Mouse (Mus musculus) intestine, embryonic 15.5 days (tissue): ENCODE measurements at regions not wholly inside any gene's neighbourhood (a gene's known extent, or its start where the extent isn't known, plus 50 kb on each side); places are given as distances from the start of the nearest gene placed in this dataset.

ENCODE experiments used
- ATAC-seq: fragments of 200-750 bp; cut with Nextera tagmentation; 2 replicates; pipeline ENCODE4 v1.8.0; 2017; ENCODE audit warnings: moderate TSS enrichment, moderate library complexity
- H3K27ac ChIP-seq: fragments of 300-500 bp; sonication (generic); 2 replicates; pipeline ENCODE4 v1.5.1; 2015; ENCODE audit warnings: mild to moderate bottlenecking, inconsistent platforms
- H3K27me3 ChIP-seq: fragments of 300-500 bp; sonication (generic); replicated peaks from 2 replicates; pipeline ENCODE4 v1.6.1; 2015; ENCODE audit warnings: inconsistent platforms
- H3K36me3 ChIP-seq: fragments of 300-500 bp; sonication (generic); 2 replicates; pipeline ENCODE4 v1.6.1; 2015; ENCODE audit warnings: inconsistent platforms
- H3K4me1 ChIP-seq: fragments of 300-500 bp; sonication (generic); replicated peaks from 2 replicates; pipeline ENCODE4 v1.6.1; 2015; ENCODE audit warnings: inconsistent platforms
- H3K4me2 ChIP-seq: fragments of 300-500 bp; sonication (generic); replicated peaks from 2 replicates; pipeline ENCODE4 v1.6.1; 2015; ENCODE audit warnings: mild to moderate bottlenecking, inconsistent platforms
- H3K4me3 ChIP-seq: fragments of 300-500 bp; sonication (generic); replicated peaks from 2 replicates; pipeline ENCODE4 v1.5.1; 2015; ENCODE audit warnings: inconsistent platforms
- H3K9ac ChIP-seq: fragments of 300-500 bp; sonication (generic); 2 replicates; pipeline ENCODE4 v1.6.1; 2015; ENCODE audit warnings: inconsistent platforms
- H3K9me3 ChIP-seq: fragments of 300-500 bp; sonication (generic); 2 replicates; pipeline ENCODE4 v1.6.1; 2016; ENCODE audit warnings: inconsistent platforms
- WGBS: fragments of 180-500 bp; shearing (Covaris S2); methylation state at CpG from one replicate; pipeline ENCODE4 v1.1.7; 2015; 5-methylcytosine and 5-hydroxymethylcytosine counted together

GRCm38 (mm10) chr7:69976369-69976768 lies 390.2 kb downstream of the Nr2f2 start:
- no peak for ATAC-seq
- Histone ChIP-seq H3K36me3 (no peaks in the 10 kb centered on the region), H3K27me3 (no peaks in the 10 kb centered on the region), H3K4me1 (no peaks in the 10 kb centered on the region), H3K9ac (no peak overlapping the region), H3K4me3 (no peak overlapping the region), H3K4me2 (no peak overlapping the region), H3K9me3 (no peaks in the 10 kb centered on the region), H3K27ac (no peak overlapping the region)
- whole genome bisulfite sequencing = 76% methylated on average over 3 of the region's 3 CpGs

GRCm38 (mm10) chr7:69964002-69964401 lies 402.5 kb downstream of the Nr2f2 start:
- Histone ChIP-seq H3K27me3 (no peaks in the 10 kb centered on the region), H3K4me3 (no peak overlapping the region), H3K4me2 (no peak overlapping the region), H3K36me3 (no peaks in the 10 kb centered on the region), H3K27ac (no peak overlapping the region), H3K9ac (no peak overlapping the region), H3K9me3 (no peaks in the 10 kb centered on the region), H3K4me1 (no peaks in the 10 kb centered on the region)
- ATAC-seq = no peak
- WGBS = 65% methylated on average over 8 of the region's 8 CpGs

GRCm38 (mm10) chr7:69950221-69950670 lies 416.3 kb downstream of the Nr2f2 start:
- no peaks in the 10 kb centered on the region for H3K27me3 ChIP-seq

GRCm38 (mm10) chr7:69949647-69950121 lies 416.9 kb downstream of the Nr2f2 start:
- no peak overlapping the region for H3K4me3 ChIP-seq
- H3K27ac ChIP-seq = no peak overlapping the region
- H3K9me3 ChIP-seq = no peaks in the 10 kb centered on the region
- WGBS = 56% methylated on average over 10 of the region's 10 CpGs
- H3K36me3 ChIP-seq = no peaks in the 10 kb centered on the region
- no peaks in the 10 kb centered on the region for H3K27me3 ChIP-seq
- H3K4me1 ChIP-seq = no peaks in the 10 kb centered on the region
- no peak for ATAC-seq
- no peak overlapping the region for H3K4me2 ChIP-seq
- H3K9ac ChIP-seq = no peak overlapping the region

More at GRCm38 (mm10) chr7:69950221-69950670, 416.3 kb downstream of the Nr2f2 start:
- Histone ChIP-seq H3K36me3 (no peaks in the 10 kb centered on the region), H3K4me3 (no peak overlapping the region), H3K9ac (no peak overlapping the region), H3K27ac (no peak overlapping the region), H3K9me3 (no peaks in the 10 kb centered on the region), H3K4me2 (no peak overlapping the region), H3K4me1 (no peaks in the 10 kb centered on the region)
- 45% methylated on average over 6 of the region's 6 CpGs for WGBS
- ATAC-seq = no peak

- Histone ChIP-seq H3K9ac (no peak overlapping the region), H3K4me3 (no peak overlapping the region), H3K36me3 (no peaks in the 10 kb centered on the region), H3K4me2 (no peak overlapping the region), H3K27me3 (no peaks in the 10 kb centered on the region), H3K9me3 (no peaks in the 10 kb centered on the region), H3K27ac (no peak overlapping the region), H3K4me1 (no peaks in the 10 kb centered on the region)
- 61% methylated on average over 3 of the region's 3 CpGs for WGBS
- ATAC-seq = no peak
Measured at GRCm38 (mm10) chr7:69946396-69946795, 420.1 kb downstream of the Nr2f2 start.

- 91% methylated on average over 6 of the region's 6 CpGs for WGBS
- H3K36me3 ChIP-seq = no peaks in the 10 kb centered on the region
- no peak overlapping the region for H3K4me2 ChIP-seq
- H3K27me3 ChIP-seq = no peaks in the 10 kb centered on the region
- no peak overlapping the region for H3K9ac ChIP-seq
- no peaks in the 10 kb centered on the region for H3K4me1 ChIP-seq
- no peak overlapping the region for H3K27ac ChIP-seq
- H3K9me3 ChIP-seq = no peaks in the 10 kb centered on the region
- H3K4me3 ChIP-seq = no peak overlapping the region
- ATAC-seq = no peak
Measured at GRCm38 (mm10) chr7:69941881-69942280, 424.7 kb downstream of the Nr2f2 start.

- no peak overlapping the region for H3K4me3 ChIP-seq
- H3K27me3 ChIP-seq = no peaks in the 10 kb centered on the region
- H3K4me2 ChIP-seq = no peak overlapping the region
- no peak overlapping the region for H3K27ac ChIP-seq
- no peaks in the 10 kb centered on the region for H3K36me3 ChIP-seq
- no peak overlapping the region for H3K9ac ChIP-seq
- H3K4me1 ChIP-seq = no peaks in the 10 kb centered on the region
- ATAC-seq = no peak
- WGBS = 91% methylated on average over 5 of the region's 5 CpGs
- no peaks in the 10 kb centered on the region for H3K9me3 ChIP-seq
Measured at GRCm38 (mm10) chr7:69925261-69925660, 441.3 kb downstream of the Nr2f2 start.

- H3K9ac ChIP-seq = no peak overlapping the region
Measured at GRCm38 (mm10) chr7:69924551-69924950, 442.0 kb downstream of the Nr2f2 start.

GRCm38 (mm10) chr7:69911760-69912159 lies 454.8 kb downstream of the Nr2f2 start:
- Histone ChIP-seq H3K27ac (no peak overlapping the region), H3K27me3 (no peaks in the 10 kb centered on the region), H3K4me3 (no peak overlapping the region), H3K9ac (no peak overlapping the region), H3K4me2 (no peak overlapping the region), H3K36me3 (no peaks in the 10 kb centered on the region), H3K9me3 (no peaks in the 10 kb centered on the region), H3K4me1 (no peaks in the 10 kb centered on the region)
- WGBS = 68% methylated on average over 4 of the region's 4 CpGs
- no peak for ATAC-seq

More at GRCm38 (mm10) chr7:69924551-69924950, 442.0 kb downstream of the Nr2f2 start:
- no peak for ATAC-seq
- no peak overlapping the region for H3K4me2 ChIP-seq
- no peak overlapping the region for H3K27ac ChIP-seq
- no peaks in the 10 kb centered on the region for H3K9me3 ChIP-seq
- no peaks in the 10 kb centered on the region for H3K4me1 ChIP-seq
- H3K4me3 ChIP-seq = no peak overlapping the region
- H3K36me3 ChIP-seq = no peaks in the 10 kb centered on the region
- H3K27me3 ChIP-seq = no peaks in the 10 kb centered on the region

GRCm38 (mm10) chr7:69890503-69891061 lies 476.0 kb downstream of the Nr2f2 start:
- H3K4me3 ChIP-seq = no peak overlapping the region
- H3K27ac ChIP-seq = no peak overlapping the region
- no peak for ATAC-seq
- no peak overlapping the region for H3K9ac ChIP-seq
- H3K4me2 ChIP-seq = no peak overlapping the region
- no peaks in the 10 kb centered on the region for H3K27me3 ChIP-seq
- WGBS = 73% methylated on average over 9 of the region's 9 CpGs
- no peaks in the 10 kb centered on the region for H3K36me3 ChIP-seq
- no peaks in the 10 kb centered on the region for H3K4me1 ChIP-seq
- no peaks in the 10 kb centered on the region for H3K9me3 ChIP-seq

- H3K27me3 ChIP-seq = no peaks in the 10 kb centered on the region
- H3K9me3 ChIP-seq = no peaks in the 10 kb centered on the region
- no peak overlapping the region for H3K4me3 ChIP-seq
- H3K27ac ChIP-seq = no peak overlapping the region
- no peaks in the 10 kb centered on the region for H3K4me1 ChIP-seq
- 80% methylated on average over 7 of the region's 7 CpGs for WGBS
- ATAC-seq = no peak
- no peak overlapping the region for H3K4me2 ChIP-seq
- no peaks in the 10 kb centered on the region for H3K36me3 ChIP-seq
- H3K9ac ChIP-seq = no peak overlapping the region
Measured at GRCm38 (mm10) chr7:69888251-69888650, 478.3 kb downstream of the Nr2f2 start.

- Histone ChIP-seq H3K9me3 (no peaks in the 10 kb centered on the region), H3K36me3 (no peaks in the 10 kb centered on the region), H3K4me3 (no peak overlapping the region), H3K4me1 (no peaks in the 10 kb centered on the region), H3K27ac (no peak overlapping the region), H3K9ac (no peak overlapping the region), H3K4me2 (no peak overlapping the region), H3K27me3 (no peaks in the 10 kb centered on the region)
- ATAC-seq = no peak
Measured at GRCm38 (mm10) chr7:69877031-69877430, 489.5 kb downstream of the Nr2f2 start.

- WGBS = 71% methylated on average over 3 of the region's 3 CpGs
- Histone ChIP-seq H3K4me1 (no peaks in the 10 kb centered on the region), H3K27ac (no peak overlapping the region), H3K9me3 (no peaks in the 10 kb centered on the region), H3K27me3 (no peaks in the 10 kb centered on the region), H3K9ac (no peak overlapping the region), H3K4me3 (no peak overlapping the region), H3K4me2 (no peak overlapping the region), H3K36me3 (no peaks in the 10 kb centered on the region)
- ATAC-seq = no peak
Measured at GRCm38 (mm10) chr7:69865801-69866200, 500.7 kb downstream of the Nr2f2 start.
